Mouse (Mus musculus) adipocyte (in vitro differentiated cells): ENCODE measurements at regions not wholly inside any gene's neighbourhood (a gene's known extent, or its start where the extent isn't known, plus 50 kb on each side); places are given as distances from the start of the nearest gene placed in this dataset.
"Not testable (repeated sequence)": the region's sequence is repeated elsewhere in the genome, so short reads cannot be mapped to it uniquely, and the experiment has no call there.

Experiments
- DNase-seq: peaks from one replicate; pipeline ENCODE4 v3.0.0-alpha.2; 2016; ENCODE audit warnings: low spot score

DNA sequence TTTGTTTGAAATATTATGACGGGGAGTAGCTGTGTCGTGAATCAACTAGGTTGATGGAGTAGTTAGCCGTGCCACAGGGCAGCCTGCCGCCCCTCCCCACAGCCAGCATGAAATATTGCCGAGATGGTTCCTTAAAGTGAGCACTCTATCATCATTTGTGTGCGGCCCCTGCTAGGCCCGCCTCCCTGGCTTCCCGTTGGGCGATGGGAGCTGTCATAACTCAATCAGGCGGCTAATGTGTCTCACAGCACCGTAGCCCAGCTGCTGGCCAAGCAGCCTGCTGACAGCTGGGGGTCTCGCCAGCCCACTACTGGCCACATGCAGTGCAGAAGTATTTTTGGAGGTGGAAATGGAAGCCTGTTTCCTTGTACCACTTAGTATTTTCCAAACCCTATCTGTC lies 140.9 kb downstream of the Sall1 start:
- no peak for DNase-seq

DNA sequence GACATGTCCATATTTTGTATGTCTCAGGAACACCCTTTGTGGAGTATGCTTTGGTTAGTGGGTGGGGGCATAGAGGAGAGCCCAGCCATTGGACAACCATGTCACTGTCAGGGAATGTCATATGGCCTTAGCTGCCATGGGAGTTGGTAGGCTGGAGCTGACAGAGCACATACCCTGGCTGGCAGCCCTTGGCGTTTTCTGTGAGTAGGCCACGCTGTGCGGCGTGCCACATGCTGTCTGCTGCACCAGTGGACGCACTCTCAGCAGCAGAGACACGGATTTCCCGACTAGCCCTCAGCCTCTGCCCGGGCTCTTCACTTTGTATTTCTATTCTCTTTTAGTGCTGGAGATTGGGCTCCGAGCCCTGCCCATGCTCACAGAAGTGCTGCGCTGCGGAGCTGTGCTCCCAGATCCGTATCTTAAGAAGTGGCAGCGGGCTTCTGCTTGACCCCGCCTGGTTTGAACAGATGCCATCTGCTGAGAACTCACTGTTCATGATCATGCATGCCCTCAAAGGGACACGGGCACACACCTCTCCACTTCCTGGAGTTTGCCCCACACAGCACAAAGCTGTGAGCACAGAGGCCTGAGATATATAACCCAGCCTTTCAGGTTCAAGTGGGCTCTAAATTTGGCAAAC lies 160.1 kb downstream of the Sall1 start:
- no peak for DNase-seq

DNA sequence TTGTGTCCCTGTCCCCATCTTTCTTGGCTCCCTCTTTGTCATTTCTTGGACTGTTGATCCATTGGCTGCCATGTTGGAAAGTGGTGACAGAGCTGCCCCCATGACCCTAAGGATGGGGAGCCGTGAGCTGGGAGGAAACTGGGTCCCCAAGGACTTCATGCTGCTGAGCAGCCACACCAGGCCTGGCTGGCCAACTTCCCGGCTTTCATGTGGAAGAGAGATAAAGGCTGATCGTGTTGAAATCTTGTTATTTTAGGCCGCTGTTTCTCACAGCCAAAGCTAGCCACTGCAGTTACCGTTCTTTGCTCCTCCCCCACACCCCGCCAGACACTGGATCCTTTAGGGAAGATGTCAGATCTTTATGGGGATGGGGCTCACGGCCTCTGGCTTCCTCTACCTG lies 164.1 kb downstream of the Sall1 start:
- peak; percentile 29 for DNase-seq

GRCm38 (mm10) chr8:88877921-88878320 lies 166.0 kb downstream of the Sall1 start:
- DNase-seq, result no peak

GRCm38 (mm10) chr8:88862846-88863455 lies 166.1 kb downstream of the Cyld start:
- DNase-seq, result no peak

DNA sequence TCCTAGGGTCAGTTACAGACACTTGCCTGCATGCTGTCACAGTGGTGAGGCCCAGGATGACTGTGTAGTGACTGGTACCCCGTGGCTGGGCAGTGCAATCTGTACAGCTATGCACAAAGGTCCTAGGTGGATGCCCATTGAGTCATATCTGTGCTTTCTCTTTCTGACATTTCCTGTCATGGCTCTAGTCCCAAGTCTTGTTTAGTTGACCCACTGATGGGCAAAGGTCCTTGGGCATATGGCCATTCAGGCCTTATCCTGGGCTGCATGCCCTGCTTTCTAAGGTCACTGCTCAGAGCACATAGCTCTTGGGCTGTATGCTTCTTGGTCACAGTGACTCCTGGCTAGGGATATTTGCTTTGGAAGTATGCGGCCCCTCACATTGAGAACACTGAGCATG lies 160.4 kb downstream of the Cyld start:
- peak; percentile 27 for DNase-seq

DNA sequence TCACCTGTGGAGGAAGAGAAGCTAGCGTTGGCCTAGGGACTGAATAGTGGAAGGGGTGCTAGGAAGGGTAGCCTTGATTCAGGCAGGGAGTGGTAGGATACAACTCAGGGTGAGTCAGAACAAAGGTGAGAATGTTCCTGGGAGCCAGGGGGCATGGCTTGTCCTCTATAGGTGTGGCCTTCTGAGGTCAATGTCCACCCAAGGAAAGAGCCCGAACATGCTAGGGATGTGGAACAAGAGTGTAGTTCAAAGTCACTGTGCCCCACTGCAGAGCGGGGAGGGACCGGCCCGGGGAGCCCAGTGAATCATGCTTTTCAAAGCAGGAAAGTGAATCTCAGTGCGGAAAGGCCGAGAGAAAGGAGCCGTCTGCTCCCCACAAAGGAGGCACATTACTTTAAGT lies 156.4 kb downstream of the Cyld start:
- no peak for DNase-seq

- DNase-seq, result no peak
Measured at GRCm38 (mm10) chr8:88845916-88846315, 149.1 kb downstream of the Cyld start.

GRCm38 (mm10) chr8:88844370-88844769 lies 147.5 kb downstream of the Cyld start:
- no peak for DNase-seq

DNA sequence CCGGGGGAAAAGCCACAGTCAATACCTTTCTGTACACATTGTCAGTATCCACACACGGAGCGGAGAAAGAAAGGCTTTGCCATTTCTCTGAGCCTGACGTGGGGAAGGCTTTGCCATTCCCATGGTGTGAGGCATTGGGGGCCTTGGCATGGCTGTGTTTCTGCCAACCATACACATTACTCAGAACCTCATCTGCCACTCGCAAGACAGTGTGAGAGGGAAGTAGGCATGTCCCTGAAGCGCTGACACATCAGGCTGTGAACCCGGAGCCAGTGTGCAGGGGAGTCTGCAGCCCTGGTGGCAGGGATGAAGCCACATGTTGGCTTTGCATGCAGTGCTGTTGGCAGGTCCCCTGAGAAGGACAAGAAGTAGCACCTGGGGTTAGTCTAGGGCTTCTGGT lies 145.6 kb downstream of the Cyld start:
- DNase-seq, result no peak

- no peak for DNase-seq
Measured at GRCm38 (mm10) chr8:88840096-88840495, 143.3 kb downstream of the Cyld start.

- no peak for DNase-seq
Measured at GRCm38 (mm10) chr8:88835756-88836291, 139.0 kb downstream of the Cyld start.

GRCm38 (mm10) chr8:88825816-88826215 lies 129.0 kb downstream of the Cyld start:
- no peak for DNase-seq

DNA sequence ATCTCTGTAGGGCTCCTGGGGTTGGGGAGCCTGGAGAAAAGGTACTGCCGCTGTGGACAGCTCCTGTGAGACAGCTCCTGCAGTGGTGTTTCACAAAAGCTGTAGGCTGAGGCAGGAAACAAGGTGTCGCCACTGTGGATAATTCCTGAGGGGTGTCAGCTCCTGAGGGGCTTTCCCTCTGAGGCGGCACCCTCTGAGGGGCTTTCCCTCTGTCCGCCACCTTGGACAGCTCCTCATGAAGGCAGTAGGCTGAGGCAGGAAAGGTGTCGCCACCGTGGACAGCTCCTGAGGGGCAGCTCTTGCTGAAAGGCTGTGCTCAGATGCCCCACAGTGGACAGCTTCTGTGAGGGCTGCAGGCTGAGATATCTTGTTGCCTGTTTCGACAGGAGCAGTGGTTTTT lies 127.1 kb downstream of the Cyld start:
- no peak for DNase-seq

DNA sequence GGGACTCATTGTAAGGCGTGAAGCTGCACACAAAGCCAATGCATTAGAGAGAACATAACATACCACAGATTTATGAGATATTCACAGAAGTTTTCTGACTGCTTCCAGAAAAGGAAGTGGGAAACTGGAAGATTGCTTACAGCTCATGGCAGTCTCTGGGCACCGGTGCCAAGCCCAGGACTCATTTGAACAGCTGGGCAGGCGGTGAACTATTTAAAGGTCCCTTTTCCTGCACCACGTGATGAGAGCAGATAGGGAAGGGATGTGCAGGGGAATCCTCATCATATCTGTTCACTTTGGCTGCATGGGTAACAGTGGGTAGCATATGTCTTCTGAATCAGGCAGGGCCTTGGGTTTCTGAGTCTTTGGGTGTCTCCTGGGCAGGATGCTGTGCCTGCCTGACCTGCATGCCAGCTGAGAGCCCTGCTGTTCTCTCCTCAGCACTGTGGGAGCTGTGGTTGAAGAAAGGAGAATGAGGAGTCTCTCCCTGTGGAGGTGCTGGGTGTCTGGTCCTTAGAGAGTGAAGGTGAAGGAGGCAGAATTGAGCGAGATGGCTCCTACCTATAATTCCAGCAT lies 123.5 kb downstream of the Cyld start:
- no peak for DNase-seq

DNA sequence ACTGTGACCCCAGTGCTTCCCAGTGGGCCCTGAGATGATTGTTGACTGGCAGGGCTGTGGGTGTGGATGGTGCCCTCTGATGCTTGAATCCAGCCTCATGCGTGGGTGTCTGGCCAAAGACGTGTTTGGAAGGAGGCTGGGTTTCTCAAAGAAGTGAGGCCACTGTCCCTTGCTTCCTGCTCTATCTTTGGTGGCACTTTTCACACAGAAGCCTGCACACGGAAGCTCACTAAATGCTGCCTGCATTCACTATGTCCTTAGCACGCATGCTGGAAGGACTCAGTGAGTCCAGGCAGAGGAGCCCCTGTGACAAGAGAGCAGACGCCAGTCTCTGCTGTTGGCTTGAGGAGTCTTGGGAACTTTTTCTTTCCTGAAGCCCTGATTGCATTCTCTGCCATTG lies 119.6 kb downstream of the Cyld start:
- no peak for DNase-seq

DNA sequence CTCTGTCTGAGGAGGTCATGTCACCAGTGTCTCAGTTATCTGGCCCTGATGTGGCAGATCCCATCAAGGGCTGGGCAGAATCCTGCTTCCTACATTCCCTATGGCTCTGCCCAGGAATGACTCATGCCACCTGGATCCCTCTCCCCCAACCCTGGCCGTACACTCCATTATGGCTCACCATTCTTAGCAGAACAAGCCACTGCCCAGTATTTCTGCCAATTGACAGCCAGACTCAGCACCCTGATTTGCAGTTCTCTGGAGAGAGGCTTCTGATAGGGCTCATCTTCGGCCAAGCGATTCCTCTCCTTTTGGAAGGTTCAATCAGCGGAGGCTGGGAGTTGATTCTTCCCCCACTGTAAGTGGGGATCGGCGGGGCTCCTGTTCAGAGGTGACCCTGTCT lies 117.4 kb downstream of the Cyld start:
- DNase-seq, result no peak

- DNase-seq, result no peak
Measured at GRCm38 (mm10) chr8:88812901-88813676, 116.3 kb downstream of the Cyld start.

GRCm38 (mm10) chr8:88806851-88807250 lies 110.0 kb downstream of the Cyld start:
- DNase-seq, result not testable (repeated sequence)
